Mouse (Mus musculus): ENCODE results near the gene Slc15a1. TPM values are rescaled to one million over a fixed set of nuclear protein-coding genes. Genes with fewer than 3 reads are reported as not detected.
"Not testable (repeated sequence)": the region's sequence is repeated elsewhere in the genome, so short reads cannot be mapped to it uniquely, and the experiment has no call there.

Slc15a1 gene
- polyA plus RNA-seq, 2 experiments: not detected

- H3K4me3 ChIP-seq (ENCODE audit: insufficient read depth in 1 of 2, low read depth in 2 of 2, low read length in 2 of 2): peak overlapping the region in 1 of 2 experiments; percentile 30; a peak in 3 of 4 replicates
- H3K4me1 ChIP-seq (replicated peaks; ENCODE audit: control insufficient read depth in 2 of 2, insufficient read depth in 2 of 2, low read length in 1 of 2): peaks cover 22 to 25% of the 10 kb centered on the region in 2 experiments
- no peaks in the 10 kb centered on the region for H3K36me3 ChIP-seq (replicated peaks; ENCODE audit: control insufficient read depth, insufficient read depth, low read depth)
- DNase-seq (ENCODE audit: low read depth in 3 of 3, low spot score in 3 of 3) (peak; percentile 56 to 71 (median 57)), ATAC-seq (ENCODE audit: insufficient read depth) (peak; percentile 96)
- peak overlapping the region; percentile 87 for H3K27ac ChIP-seq
- H3K9me3 ChIP-seq (ENCODE audit: control insufficient read depth, low read length): no peaks in the 10 kb centered on the region
- peak overlapping the region; percentile 74 for H3K4me2 ChIP-seq (ENCODE audit: low read depth)
- TF ChIP-seq CTCF (IDR thresholded peaks at IDR 0.05; ENCODE audit: low read depth) (no peak), EP300 (IDR thresholded peaks at IDR 0.05; ENCODE audit: low read depth) (peak; percentile 73)
- H3K27me3 ChIP-seq (ENCODE audit: control insufficient read depth, insufficient read depth, low read length): no peaks in the 10 kb centered on the region
- WGBS (ENCODE audit: insufficient replicate concordance): 3% methylated on average over 4 of the region's 4 CpGs
- H3K9ac ChIP-seq (replicated peaks): peak overlapping the region; percentile 52
Observed at GRCm38 (mm10) chr14:121422664-121423340, 82.2 kb downstream of the Slc15a1 start.

- H3K9me3 ChIP-seq (ENCODE audit: control insufficient read depth, low read length): no peaks in the 10 kb centered on the region
- H3K4me2 ChIP-seq (ENCODE audit: low read depth): peak overlapping the region; percentile 74
- no peaks in the 10 kb centered on the region for H3K27me3 ChIP-seq (ENCODE audit: control insufficient read depth, insufficient read depth, low read length)
- H3K36me3 ChIP-seq (replicated peaks; ENCODE audit: control insufficient read depth, insufficient read depth, low read depth): no peaks in the 10 kb centered on the region
- TF ChIP-seq EP300 (IDR thresholded peaks at IDR 0.05; ENCODE audit: low read depth) (no peak), CTCF (IDR thresholded peaks at IDR 0.05; ENCODE audit: low read depth) (no peak)
- peaks cover 22 to 25% of the 10 kb centered on the region in 2 experiments for H3K4me1 ChIP-seq (replicated peaks; ENCODE audit: control insufficient read depth in 2 of 2, insufficient read depth in 2 of 2, low read length in 1 of 2)
- DNase-seq (ENCODE audit: low read depth in 3 of 3, low spot score in 3 of 3): no peak
- WGBS (ENCODE audit: insufficient replicate concordance): 55% methylated on average over 4 of the region's 4 CpGs
- no peak overlapping the region; the same call in 1 of the 2 replicates for H3K9ac ChIP-seq (replicated peaks)
- ATAC-seq (ENCODE audit: insufficient read depth): peak; percentile 4; the same call in 1 of the 2 replicates
- H3K4me3 ChIP-seq (ENCODE audit: insufficient read depth in 1 of 2, low read depth in 2 of 2, low read length in 2 of 2): no peak overlapping the region
- H3K27ac ChIP-seq: peak overlapping the region; percentile 87
Observed at GRCm38 (mm10) chr14:121422000-121422399, 83.1 kb downstream of the Slc15a1 start.

DNA sequence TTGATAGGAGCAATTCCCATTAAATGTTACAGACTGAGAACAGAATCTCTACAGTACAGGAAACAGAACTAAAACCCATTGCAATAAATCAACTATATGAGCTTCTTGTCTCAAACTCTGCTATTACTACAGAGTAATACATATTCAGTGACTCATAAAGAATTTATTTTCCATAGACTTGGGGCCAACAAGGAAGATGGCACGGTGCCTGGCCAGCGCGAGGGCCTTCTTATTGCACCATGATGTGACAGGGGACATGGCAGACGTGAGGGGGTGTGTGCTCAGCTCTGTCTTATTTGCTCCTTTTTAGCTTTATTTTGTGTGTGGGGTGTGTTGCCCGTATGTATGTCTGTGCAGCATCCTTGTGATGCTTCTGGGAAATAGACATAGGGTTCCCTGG lies 87.5 kb downstream of the Slc15a1 start:
- H3K27ac ChIP-seq: no peak overlapping the region
- no peak for DNase-seq (ENCODE audit: low read depth in 3 of 3, low spot score in 3 of 3)
- H3K9ac ChIP-seq (replicated peaks): no peak overlapping the region
- WGBS (ENCODE audit: insufficient replicate concordance): 63% methylated on average over 5 of the region's 5 CpGs
- H3K4me3 ChIP-seq (ENCODE audit: insufficient read depth in 1 of 2, low read depth in 2 of 2, low read length in 2 of 2): no peak overlapping the region
- H3K4me1 ChIP-seq (replicated peaks; ENCODE audit: control insufficient read depth in 2 of 2, insufficient read depth in 2 of 2, low read length in 1 of 2): peaks cover 10 to 11% of the 10 kb centered on the region in 2 experiments
- ATAC-seq (ENCODE audit: insufficient read depth): no peak
- H3K27me3 ChIP-seq (ENCODE audit: control insufficient read depth, insufficient read depth, low read length): no peaks in the 10 kb centered on the region
- no peak overlapping the region for H3K4me2 ChIP-seq (ENCODE audit: low read depth)
- TF ChIP-seq EP300 (IDR thresholded peaks at IDR 0.05; ENCODE audit: low read depth): no peak
- no peak for TF ChIP-seq CTCF (IDR thresholded peaks at IDR 0.05; ENCODE audit: low read depth)
- no peaks in the 10 kb centered on the region for H3K36me3 ChIP-seq (replicated peaks; ENCODE audit: control insufficient read depth, insufficient read depth, low read depth)
- no peaks in the 10 kb centered on the region for H3K9me3 ChIP-seq (ENCODE audit: control insufficient read depth, low read length)

GRCm38 (mm10) chr14:121416626-121417319 lies 88.3 kb downstream of the Slc15a1 start:
- Histone ChIP-seq H3K27me3 (ENCODE audit: control insufficient read depth, insufficient read depth, low read length) (no peaks in the 10 kb centered on the region), H3K4me1 (replicated peaks; ENCODE audit: control insufficient read depth in 2 of 2, insufficient read depth in 2 of 2, low read length in 1 of 2) (peaks cover 2 to 3% of the 10 kb centered on the region in 2 experiments), H3K4me3 (ENCODE audit: insufficient read depth in 1 of 2, low read depth in 2 of 2, low read length in 2 of 2) (no peak overlapping the region), H3K36me3 (replicated peaks; ENCODE audit: control insufficient read depth, insufficient read depth, low read depth) (no peaks in the 10 kb centered on the region), H3K9me3 (ENCODE audit: control insufficient read depth, low read length) (no peaks in the 10 kb centered on the region), H3K9ac (replicated peaks) (no peak overlapping the region), H3K4me2 (ENCODE audit: low read depth) (no peak overlapping the region), H3K27ac (no peak overlapping the region)
- ATAC-seq (ENCODE audit: insufficient read depth): no peak
- no peak for DNase-seq (ENCODE audit: low read depth in 3 of 3, low spot score in 3 of 3)
- TF ChIP-seq CTCF (IDR thresholded peaks at IDR 0.05; ENCODE audit: low read depth) (no peak), EP300 (IDR thresholded peaks at IDR 0.05; ENCODE audit: low read depth) (no peak)
- 61% methylated on average over 11 of the region's 12 CpGs for WGBS (ENCODE audit: insufficient replicate concordance)

GRCm38 (mm10) chr14:121414635-121415241 lies 90.3 kb downstream of the Slc15a1 start:
- Histone ChIP-seq H3K4me3 (ENCODE audit: insufficient read depth in 1 of 2, low read depth in 2 of 2, low read length in 2 of 2) (no peak overlapping the region), H3K27me3 (ENCODE audit: control insufficient read depth, insufficient read depth, low read length) (no peaks in the 10 kb centered on the region), H3K4me1 (replicated peaks; ENCODE audit: control insufficient read depth in 2 of 2, insufficient read depth in 2 of 2, low read length in 1 of 2) (no peaks in the 10 kb centered on the region), H3K27ac (no peak overlapping the region), H3K36me3 (replicated peaks; ENCODE audit: control insufficient read depth, insufficient read depth, low read depth) (no peaks in the 10 kb centered on the region), H3K9me3 (ENCODE audit: control insufficient read depth, low read length) (no peaks in the 10 kb centered on the region), H3K9ac (replicated peaks) (no peak overlapping the region), H3K4me2 (ENCODE audit: low read depth) (no peak overlapping the region)
- WGBS (ENCODE audit: insufficient replicate concordance): 67% methylated on average over 6 of the region's 6 CpGs
- no peak for DNase-seq (ENCODE audit: low read depth in 3 of 3, low spot score in 3 of 3)
- TF ChIP-seq CTCF (IDR thresholded peaks at IDR 0.05; ENCODE audit: low read depth): no peak
- no peak for TF ChIP-seq EP300 (IDR thresholded peaks at IDR 0.05; ENCODE audit: low read depth)
- ATAC-seq (ENCODE audit: insufficient read depth): no peak

- not testable (repeated sequence) for H3K4me2 ChIP-seq (ENCODE audit: low read depth); H3K27me3 ChIP-seq (ENCODE audit: control insufficient read depth, insufficient read depth, low read length); DNase-seq (ENCODE audit: low read depth in 3 of 3, low spot score in 3 of 3); H3K27ac ChIP-seq; ATAC-seq (ENCODE audit: insufficient read depth); H3K36me3 ChIP-seq (replicated peaks; ENCODE audit: control insufficient read depth, insufficient read depth, low read depth); H3K9me3 ChIP-seq (ENCODE audit: control insufficient read depth, low read length); H3K4me3 ChIP-seq (ENCODE audit: insufficient read depth in 1 of 2, low read depth in 2 of 2, low read length in 2 of 2); H3K9ac ChIP-seq (replicated peaks); H3K4me1 ChIP-seq (replicated peaks; ENCODE audit: control insufficient read depth in 2 of 2, insufficient read depth in 2 of 2, low read length in 1 of 2)
- 84% methylated on average over 1 of the region's 1 CpGs for WGBS (ENCODE audit: insufficient replicate concordance)
Observed at GRCm38 (mm10) chr14:121413726-121414125, 91.3 kb downstream of the Slc15a1 start.
